Mouse (Mus musculus): Measurements from ENCODE around the gene Kcp.

The Kcp gene

DNA sequence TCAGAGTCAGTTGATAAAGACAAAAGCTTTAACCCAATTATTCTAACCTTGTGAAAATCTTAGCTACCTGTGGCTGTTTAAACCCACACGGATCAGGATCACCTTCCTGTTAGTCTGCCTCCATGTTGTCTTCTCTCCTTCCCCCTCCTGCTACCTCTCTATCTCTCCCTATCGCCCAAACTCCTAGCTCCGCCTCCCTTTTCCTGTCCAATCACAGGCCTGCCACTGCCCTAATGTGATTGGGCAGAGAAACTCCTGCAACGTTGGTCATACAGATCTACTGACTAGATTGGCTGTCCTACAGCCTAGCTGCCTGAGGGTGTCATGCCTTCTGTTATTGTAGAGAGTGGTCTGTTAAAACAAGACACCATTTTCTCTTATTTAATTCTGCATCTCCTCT is 57.9 kb downstream of the Kcp start:
- DNase-seq, result no peak

DNA sequence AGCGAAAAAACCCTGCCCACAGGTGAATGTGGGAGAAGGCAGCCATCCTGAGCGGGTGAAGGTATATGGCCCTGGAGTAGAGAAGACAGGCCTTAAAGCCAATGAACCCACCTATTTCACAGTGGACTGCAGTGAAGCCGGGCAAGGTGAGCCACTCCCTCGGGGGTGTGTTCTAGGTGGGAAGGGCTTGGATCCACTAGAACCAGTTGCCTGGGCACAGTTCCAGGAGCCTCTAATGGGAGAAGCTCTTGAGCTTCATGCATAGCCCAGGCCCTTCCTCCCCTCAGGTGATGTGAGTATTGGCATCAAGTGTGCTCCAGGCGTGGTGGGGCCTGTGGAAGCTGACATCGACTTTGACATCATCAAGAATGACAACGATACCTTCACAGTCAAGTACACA is 62.4 kb downstream of the Kcp start:
- DNase-seq, result peak in 1 of 2 experiments; percentile 2

DNA sequence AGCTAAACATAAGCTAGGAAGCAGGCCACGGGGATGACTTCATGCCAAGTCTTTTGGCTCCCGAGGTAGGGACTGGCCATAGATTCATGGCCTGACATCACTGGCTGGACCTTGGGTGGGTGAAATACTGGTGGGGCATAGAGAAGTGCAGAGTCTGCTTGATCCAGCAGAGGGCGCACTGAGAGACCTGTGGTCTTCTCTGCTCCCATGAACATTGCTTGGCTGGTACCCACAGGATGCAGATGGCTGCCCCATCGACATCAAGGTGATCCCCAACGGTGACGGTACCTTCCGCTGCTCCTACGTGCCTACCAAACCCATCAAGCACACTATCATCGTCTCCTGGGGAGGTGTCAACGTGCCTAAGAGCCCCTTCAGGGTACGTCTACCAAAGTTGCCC is 63.0 kb downstream of the Kcp start:
- peak; percentile 14 to 47 for DNase-seq

DNA sequence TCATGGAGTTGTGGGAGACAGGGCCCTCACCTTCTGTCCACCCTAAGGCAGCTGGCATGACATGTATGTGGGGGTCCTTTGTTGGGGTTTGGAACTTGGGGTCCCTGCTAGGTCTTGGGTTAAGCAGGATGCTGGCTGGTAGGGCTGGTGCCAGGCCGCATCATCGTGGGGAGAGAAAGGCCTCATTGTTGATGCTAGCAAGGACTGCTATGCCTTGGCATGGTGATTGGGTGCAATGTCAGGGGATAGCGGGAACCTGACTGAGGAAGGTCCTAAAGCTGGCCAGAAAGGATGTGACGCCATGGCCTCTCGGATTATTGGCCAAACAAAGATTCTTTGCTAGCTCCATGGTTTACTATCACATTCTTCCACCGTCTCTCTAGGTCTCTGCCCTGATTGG is 68.0 kb downstream of the Kcp start:
- no peak for DNase-seq

DNA sequence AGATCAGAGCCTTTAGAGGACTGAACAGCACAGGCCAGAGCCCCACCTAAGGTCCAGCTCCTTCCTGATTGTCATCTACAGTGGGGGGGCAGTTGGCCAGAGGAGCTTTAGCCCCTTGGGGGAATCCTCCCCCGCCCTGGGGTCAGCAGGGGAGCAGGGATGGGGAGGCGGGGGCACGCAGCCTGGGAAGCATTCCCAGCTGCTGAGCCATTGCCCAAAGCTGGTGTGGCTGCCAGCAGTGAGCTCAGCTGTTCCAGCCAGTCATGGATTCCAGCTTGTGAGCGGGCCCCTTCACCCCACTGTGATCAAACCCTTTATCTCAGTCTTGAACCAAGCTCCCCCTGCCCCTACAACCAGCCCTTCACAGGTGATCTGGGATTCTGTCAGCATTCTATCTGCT is 68.5 kb downstream of the Kcp start:
- DNase-seq, result no peak

DNA sequence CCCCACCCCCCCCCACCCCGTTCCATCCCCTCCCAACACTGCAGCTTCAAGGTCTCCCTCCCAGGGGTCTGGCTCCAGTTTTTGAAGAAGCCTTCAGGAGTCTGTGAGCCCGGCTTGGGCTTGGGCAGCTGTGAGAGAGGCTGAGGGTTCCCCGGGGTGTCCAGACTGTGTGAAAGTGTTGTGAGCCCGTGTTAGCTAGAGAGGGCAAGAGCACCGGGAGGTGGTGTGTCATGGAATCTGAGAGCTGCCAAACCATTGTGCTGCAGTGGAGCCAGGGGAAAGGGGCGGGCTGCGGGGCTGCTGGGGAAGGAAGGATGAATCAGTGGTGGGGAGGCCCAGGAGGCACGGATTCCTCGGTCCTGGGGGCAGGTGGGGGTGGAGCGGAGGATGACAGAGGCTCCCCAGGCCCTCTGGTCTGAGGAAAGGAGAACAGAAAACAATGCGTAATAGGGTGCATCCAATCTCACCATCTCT is 71.3 kb downstream of the Kcp start:
- peak in 1 of 2 experiments; percentile 4 for DNase-seq

DNA sequence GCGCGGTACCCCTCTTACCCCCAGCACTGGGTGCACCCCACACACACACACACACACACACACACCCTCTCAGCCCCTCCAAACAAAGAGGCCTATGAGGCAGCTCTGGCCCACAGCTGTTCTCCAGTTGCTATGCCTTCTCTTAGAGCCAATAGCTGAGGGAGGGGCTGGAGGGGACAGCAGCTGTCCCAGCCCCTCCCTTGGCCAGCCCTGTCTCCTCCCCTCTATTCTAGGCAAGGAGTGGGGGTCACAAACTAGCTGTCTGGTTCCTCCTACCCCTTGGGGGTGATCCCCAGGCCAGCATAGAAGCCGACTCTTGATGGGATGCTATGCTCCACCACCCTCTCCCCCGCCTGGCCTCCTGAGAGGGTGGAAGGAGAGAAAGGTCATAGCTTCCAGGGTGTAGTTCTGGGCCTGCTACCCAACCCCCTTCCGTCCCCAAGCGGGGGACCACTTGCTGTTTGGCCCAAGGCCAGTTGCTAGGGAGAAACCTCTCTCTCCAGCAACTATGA is 71.8 kb downstream of the Kcp start:
- peak in 1 of 2 experiments; percentile 3 for DNase-seq

DNA sequence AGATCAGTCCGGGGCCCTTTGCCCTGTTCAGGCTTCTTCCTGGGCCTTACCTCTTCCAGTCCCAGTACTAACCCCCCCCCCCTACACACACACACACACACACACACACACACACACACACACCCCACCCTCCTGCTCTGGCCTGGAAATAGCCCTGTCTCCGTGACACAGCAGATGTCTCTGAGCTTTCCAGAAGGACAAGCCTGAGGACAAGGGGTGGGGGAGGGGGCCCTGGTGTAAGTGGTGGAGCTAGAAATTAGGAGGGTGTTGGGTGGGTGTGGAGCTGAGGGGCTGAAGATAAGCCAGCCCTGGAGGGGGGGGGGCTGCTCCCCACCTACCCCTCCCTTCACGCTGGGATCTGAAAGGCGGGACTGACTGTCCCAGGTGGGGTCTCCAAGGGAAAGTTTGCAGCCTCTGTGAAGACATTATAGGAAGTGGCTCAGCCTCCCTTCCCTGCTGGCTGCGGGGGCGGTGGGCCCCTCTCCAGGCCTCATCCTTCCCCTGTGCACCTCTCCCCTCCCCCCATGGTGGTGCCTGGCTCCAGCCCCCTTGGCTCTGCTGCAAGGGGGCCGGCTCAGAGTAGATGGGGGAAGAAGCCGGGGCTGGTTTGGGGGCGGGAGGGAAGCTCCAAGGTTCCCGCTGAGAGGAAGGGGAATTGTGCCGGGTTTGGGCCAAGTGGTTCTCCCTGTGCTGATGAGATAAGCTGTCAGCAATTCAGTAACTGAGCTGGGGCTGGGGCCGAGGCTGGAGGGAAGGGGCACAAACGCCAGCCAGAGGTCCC is 72.7 kb downstream of the Kcp start:
- peak in 1 of 2 experiments; percentile 1 for DNase-seq

DNA sequence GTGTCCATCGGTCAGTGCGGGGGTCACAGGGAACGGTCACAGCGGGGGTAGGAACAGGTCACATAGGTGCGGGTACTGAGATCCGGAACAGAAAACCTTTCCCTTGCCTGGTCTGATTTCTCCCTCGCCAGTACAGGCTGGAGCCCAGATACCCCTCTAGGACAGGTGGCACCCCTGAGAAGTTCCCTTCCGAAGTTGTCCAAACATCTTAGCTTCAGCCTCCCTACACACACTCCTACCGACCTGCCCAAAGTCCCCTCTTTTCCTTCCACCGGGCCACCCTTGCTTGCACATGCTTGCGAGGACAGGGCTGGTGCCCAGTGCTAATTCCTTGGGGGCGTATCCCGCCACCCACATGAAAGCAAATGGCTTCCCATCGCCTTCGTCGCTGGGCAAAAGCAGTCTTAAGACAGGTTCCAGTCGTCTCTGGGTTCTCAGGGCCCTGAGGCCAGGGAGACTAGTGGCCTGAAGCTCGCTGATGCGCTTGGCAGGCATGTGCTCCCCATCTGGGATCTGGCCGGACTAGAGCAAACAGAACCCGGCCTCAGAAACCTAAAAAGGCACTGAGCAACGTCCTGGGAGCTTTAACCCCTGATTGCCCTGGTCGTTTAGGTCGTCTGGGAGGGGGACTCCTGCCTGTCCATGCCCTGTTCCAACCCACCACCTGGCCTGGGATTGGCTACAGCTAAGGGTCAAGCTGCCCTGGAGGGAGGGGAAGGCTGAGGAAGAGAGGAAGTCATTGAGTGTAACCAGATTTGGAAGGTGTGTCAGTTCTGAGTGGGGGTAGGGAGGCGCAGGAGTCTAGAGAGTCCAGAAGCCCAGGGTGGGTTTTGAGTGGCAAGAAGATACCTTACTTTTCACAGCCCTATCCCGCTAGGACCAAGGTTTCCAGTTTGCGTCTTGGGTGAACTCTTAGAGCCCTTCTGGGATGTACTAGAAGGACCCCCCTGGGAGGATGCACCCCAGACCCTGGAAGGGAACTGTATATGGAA is 73.7 kb downstream of the Kcp start:
- peak in 1 of 2 experiments; percentile 3 for DNase-seq

DNA sequence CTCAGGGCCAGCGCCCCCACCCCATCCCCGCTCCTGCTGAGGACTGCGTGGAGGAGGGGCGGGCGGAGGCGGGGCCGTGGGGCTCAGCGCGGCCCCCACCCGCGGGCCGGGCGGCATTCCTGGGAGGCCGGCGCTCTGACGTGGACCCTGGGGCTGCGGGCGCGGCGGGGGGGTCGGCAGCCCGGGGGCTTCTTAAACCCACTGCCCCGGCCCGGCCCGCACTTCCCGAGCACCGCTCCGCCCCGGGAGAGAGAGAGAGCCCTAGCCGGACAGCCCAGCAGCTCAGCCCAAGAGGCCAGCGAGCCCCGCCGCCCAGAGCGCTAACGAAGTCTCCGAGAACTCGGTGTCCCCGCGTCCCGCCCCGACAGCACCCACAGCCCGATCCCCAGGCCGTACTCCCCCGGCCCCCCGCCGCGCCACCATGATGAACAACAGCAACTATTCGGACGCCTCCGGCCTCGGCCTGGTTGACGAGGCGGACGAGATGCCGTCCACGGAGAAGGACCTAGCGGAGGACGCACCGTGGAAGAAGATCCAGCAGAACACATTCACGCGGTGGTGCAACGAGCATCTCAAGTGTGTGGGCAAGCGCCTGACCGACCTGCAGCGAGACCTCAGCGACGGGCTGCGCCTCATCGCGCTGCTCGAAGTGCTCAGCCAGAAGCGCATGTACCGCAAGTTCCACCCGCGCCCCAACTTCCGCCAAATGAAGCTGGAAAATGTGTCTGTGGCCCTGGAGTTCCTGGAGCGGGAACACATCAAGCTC is 74.5 kb downstream of the Kcp start, which contains the start of gene Flnc:
Flnc (plus strand) TSS at position 219 of the 766 bp plus-strand sequence.
- DNase-seq, result peak in 1 of 2 experiments; percentile 4

DNA sequence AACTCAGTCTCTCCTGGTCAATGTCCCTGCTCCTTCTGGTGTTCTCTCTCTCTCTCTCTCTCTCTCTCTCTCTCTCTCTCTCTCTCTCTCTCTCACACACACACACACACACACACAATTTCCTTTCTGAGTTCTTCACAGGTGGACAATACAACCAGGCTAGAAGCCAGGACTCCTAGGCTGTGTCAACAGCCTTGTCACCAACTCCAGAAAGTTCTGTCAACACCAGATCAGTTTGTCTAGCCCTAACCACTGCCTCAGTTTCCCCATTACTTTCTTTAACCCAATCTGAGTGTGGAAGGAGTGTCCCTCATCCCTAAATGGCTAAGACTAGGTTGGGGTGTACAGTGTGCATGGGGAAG is 75.1 kb downstream of the Kcp start:
- DNase-seq, result no peak

DNA sequence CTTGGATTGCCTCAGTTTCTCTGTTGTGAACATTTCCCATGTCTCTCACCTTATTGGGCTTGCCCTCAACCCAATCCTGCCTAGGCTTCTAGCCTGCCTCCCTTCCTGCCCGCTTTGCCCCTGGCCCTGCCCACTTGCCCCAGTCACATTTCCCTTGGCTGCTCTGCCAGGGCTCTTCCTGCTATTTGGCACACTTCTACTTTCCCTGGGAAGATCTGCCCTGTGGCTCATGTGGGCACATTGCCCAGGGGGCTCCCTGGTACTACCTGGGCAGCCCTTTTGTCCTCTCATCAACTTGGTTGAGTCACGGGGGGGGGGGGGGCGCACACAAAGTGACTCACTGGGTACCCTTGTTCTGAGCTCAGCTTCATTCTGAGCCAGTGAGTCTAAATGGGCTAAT is 75.6 kb downstream of the Kcp start:
- DNase-seq, result no peak

DNA sequence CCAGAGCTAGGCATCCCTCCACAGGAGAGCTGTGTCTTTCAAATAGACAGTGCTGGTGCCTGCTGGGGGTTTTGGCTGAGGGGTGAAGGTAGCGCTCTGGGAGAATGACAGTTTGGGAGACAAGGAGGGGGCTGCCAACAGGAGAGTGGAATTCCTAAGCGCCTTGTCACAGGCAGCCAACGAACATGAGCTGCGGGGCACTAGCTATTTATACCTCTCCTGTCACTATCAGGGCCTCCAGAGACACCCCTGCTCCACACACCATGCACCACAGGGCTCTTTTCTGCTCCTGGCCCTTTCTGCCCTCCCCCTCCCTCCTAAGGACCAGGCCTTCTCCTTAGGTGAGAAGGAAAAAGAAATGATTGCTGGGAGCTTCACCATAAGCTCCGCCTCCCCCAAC is 76.3 kb downstream of the Kcp start:
- DNase-seq, result no peak

DNA sequence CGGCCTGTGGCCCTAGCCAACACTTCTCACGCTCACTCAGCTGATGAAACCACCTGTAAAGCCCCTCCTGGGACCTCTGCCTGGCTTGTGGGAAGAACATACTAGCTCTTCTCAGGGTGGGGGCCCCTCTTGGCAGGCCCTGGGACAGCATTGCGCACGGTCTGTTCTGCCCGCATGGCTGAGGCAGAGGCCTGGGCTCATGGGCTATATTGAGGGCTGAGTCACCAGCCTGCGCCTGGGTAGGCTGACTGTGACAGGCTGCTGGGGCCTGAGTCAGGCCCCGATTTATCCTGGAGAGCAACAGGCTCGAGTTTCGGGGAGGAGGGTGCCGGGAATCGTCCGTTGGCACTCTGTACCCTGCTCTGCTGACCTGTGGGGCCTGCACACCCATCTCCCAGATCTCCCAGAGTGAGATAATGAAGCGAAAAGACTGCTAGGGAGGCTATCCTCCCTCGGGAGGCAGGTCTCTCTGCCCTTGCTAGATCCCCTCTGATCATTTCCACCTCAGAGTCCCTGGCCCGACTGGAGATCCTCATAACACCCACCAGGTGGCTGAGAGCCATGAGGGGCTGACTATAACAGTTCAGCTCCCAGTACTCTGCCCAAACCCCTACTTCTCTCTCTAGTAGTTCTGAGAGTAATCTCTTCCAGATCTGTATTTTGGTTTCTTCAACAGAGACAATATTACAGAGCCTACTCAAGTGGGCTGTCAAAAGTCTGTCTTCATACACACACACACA is 76.9 kb downstream of the Kcp start:
- no peak for DNase-seq

DNA sequence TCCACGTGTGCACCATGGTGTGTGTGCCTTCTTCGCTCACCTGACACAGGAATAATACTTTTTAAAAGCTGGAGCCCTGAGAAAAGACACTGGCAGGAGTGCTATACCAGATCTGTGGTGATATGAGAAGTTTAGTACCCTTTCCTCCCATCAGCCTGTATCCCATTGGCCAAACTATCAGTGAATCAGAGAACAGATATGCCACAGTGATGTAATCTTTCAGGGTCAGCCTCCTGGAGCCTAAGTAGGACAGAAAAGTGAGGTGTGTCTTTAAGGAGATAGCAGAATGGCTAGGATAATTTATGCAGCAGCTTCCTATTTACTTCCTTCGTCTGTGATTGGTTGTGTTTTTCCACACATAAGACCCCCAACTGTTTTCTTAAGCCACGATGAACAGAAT is 79.6 kb downstream of the Kcp start:
- no peak for DNase-seq

DNA sequence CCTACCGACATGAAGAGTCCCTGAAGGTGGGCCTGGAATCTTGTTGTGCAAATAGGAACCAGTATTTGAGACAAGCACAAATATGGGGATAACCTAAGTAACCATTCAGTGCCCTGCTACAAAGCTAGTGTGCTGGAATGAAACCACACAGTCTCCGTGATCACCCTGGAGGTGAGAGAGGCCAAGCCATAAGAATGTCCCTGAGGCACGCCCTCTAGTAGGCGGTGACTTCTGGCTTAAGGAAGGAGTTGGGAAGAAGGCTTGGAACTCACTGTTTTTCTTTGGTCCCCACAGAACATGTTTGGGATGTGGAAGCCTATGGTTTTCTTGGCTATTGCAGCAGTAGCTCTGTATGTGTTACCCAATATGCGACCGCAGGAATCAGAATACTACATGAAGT is 81.4 kb downstream of the Kcp start:
- no peak for DNase-seq

DNA sequence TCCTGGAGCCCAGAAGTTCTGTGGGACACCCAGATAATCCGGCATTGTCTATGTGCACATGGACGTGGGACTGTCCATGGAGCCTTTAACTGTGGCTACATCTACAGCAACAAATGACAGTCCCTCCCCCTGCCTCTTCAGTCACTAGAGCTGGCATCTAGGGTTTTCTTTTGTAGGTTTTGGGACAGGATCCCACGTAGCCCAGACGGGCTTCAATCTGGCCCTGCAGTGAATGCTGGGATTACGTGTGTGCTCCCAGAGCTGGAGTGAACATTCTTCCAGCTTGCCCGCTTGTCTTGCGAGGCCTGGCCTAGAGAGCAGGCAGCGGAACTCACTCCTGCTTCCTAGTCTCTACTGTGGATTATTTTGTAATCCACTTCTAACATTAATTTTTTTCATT is 82.6 kb downstream of the Kcp start:
- DNase-seq, result no peak

Measured in spleen, adult 18-20 months (tissue).